Mouse (Mus musculus): ENCODE data around the gene Slc25a19.

- TF ChIP-seq CTCF (IDR thresholded peaks at IDR 0.05; ENCODE audit: borderline replicate concordance, control insufficient read depth, extremely low read depth, insufficient read depth, low read length, poor library complexity) (no peak), POLR2A (IDR thresholded peaks at IDR 0.05; ENCODE audit: control insufficient read depth, extremely low read depth, insufficient read depth, low read length, poor library complexity) (no peak)
Observed at GRCm38 (mm10) chr11:115632862-115633261, 4.8 kb upstream of the Slc25a19 start.
